Mouse (Mus musculus) kidney, adult 9 months (tissue): ENCODE results near the gene Rabggtb.
"Not testable (repeated sequence)": the region's sequence is repeated elsewhere in the genome, so short reads cannot be mapped to it uniquely, and the experiment has no call there.

Experiments
- DNase-seq: peaks from one replicate; pipeline ENCODE4 v3.0.0; 2022

Gene Rabggtb

DNA sequence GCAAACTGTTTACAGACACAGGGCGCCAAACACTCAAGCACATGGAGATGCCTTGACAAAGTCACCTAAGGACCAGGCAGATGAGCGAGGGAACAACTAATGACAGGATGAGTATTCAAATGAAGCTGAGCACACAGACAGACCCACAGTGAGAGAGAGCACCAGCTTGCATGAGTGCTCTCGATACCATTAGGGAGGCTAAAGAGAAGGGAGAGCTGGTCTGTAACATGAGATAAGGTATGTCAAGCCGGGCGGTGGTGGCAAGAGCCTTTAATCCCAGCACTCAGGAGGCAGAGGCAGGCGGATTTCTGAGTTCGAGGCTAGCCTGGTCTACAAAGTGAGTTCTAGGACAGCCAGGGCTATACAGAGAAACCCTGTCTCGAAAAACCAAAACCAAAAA lies 52.4 kb downstream of the Rabggtb start:
- DNase-seq, result not testable (repeated sequence)

- DNase-seq, result no peak
These were observed 54.3 kb downstream of the Rabggtb start for GRCm38 (mm10) chr3:153858350-153859001.
